Mouse (Mus musculus) lung, postnatal 25 days (tissue): ENCODE data around the gene Snd1.
A peak's percentile ranks its signal among the peaks of the same experiment; 100 is the strongest.
"Not testable (repeated sequence)": the region's sequence is repeated elsewhere in the genome, so short reads cannot be mapped to it uniquely, and the experiment has no call there.

Source experiments
- DNase-seq: peaks from one replicate; pipeline ENCODE4 v3.0.0; 2022; ENCODE audit warnings: low spot score

Snd1 gene

DNA sequence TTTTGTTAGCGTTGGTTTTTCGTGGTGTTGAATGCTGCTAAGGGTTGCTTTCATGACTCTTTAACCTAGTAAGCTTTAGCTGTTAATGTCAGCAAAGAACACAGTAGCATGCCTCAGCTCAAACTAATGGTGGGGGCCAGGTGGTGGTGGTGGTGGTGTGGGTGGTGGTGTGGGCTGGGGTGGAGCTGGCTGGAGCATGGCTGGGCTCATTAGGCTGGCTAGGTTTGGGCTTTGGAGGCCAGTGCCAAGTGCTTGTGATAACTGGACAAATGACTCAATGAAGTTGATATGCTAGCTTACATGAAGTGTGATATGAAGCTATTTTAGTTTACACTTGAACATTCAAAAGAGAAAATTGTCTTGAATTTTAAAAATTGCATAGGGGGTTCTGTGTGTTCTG is 11.1 kb downstream of the Snd1 start:
- no peak for DNase-seq

DNA sequence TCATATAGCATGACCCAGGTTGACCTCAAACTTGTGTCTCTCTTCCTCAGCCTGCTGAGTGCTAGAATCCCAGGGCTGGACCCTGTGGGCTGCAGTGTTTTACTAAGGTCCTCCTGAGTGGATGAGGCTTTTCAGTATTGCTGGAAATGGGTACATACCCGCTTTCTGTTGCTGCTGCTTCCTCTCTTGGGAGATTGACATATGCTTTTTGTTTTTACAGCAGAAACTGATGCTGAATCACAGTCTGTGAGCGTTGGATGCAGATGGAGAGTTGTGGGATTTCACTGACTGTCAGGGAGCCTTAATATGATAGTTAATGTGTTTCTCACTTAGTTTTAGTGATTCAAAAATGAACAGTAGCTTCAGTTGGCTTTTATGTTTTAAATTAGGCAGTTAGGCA is 11.5 kb downstream of the Snd1 start:
- DNase-seq = no peak

DNA sequence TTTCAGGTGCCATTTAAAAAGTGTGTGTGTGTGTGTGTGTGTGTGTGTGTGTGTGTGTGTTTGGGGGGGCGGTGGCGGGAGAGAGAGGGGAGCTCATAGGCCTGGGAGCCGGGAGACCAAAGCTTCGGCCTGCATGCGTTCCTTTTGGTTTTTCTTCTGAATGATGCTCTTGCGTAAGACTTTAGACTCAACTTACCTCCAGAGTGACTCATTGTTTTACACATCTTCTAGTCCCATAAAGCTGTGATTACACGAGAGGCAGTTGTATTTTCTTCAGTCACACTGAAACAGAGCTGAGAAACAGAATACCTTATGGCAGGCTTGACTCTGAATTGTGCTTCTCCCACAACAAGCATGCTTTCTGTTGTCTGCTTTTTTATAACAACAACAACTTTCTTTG is 12.0 kb downstream of the Snd1 start:
- DNase-seq = no peak

DNA sequence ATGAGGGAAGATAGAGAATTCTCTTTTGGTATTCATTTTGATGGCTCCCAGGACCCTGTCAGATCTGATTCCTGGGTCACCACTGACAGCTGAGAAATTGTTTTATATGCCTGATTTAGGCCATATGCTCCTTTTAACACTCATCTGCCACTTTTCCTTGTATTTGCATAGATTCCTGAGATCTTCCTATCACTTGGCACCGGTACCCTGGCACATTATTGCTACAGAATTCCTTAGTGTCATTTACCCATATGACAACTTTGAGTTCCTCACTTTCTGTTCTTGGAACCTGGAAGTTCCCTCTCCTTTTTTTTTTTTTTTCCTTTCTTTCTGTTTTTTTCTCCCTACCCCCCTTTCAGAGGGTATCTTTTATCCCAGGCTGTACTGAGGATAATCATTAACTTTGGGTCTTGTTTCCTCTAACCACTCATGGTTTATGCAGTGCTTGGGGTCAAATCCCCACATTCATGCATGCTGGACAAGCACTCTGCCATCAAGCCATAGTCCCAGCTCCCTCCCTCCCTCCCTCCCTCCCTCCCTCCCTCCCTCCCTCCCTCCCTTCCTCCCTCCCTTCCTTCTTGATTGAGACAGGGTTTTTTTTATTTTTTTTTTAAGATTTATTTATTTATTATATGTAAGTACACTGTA is 13.4 kb downstream of the Snd1 start:
- no peak for DNase-seq

DNA sequence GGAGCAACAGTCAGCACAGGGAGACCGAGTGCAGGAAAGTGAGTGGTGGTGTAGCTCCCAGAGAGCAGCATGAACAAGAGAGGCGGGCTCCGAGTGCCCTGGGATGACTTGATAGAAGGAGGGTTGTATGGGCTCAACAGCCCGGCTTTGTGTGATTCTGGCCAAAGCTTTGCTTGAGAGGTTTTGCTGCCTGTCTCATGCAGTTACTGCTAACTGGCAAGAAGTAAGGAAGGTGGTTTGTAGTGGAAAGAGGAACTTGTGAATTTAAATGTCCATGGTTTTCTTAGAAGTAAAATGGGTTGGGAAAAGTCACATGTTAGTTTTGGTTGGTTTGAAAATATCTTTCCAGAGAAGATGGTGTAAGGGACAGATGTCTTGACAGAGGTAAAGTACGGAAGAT is 15.7 kb downstream of the Snd1 start:
- DNase-seq = no peak

DNA sequence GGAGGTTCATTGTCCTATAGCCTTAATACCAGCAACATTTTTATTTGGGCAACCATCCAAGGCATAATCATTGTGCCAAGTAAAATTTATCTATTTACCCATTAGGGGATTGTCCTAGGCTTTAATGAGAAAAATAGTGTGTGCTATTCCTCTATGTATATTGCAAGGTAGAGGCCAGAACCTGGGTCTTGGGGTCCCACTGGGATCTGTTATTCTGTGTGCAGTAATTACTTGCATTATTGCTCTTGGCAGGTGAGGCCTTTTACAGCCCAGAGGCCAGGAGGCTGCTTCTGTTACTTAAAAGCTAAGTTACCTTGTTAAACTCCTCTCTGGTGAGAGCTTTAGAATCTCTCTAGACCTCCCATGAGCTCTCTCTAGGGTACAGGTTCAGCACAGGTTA is 16.3 kb downstream of the Snd1 start:
- no peak for DNase-seq

DNA sequence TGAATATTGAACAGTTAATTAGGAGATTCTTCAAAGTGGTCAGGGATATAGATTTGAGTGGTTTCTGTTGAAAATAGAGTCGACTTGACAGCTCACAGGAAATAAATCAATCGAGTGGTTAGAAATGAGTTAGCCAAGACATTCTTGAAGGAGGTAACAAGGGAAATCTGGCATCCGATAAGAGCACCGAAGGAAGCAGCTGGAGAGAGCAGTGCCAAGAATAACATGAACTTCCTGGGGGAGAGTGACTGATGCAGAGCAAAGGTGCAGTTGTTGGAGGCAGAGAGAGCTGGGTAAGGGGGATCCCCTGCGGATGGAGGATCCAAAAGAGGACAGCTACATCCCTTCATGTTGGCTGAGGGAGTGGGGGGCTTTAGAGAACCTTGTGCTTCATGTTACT is 22.9 kb downstream of the Snd1 start:
- peak; percentile 47 for DNase-seq

DNA sequence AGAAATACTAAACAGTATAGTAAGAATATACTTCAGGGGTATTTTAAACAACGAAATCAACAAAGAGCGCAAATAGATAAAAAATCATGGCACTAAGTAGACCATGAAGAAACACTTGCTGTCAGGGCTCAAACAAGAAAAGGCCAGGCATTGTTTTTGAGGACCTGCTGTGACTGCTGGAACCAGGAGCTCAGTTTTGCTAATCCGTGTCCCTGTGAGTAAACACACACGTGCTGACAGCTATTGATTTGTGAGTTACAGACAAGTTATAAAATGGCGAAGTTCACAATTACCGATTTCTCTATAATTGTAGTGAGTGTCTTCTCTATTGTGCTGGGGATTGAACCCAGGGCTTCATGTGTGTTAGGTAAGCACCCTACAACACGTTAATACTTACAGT is 27.6 kb downstream of the Snd1 start:
- no peak for DNase-seq

DNA sequence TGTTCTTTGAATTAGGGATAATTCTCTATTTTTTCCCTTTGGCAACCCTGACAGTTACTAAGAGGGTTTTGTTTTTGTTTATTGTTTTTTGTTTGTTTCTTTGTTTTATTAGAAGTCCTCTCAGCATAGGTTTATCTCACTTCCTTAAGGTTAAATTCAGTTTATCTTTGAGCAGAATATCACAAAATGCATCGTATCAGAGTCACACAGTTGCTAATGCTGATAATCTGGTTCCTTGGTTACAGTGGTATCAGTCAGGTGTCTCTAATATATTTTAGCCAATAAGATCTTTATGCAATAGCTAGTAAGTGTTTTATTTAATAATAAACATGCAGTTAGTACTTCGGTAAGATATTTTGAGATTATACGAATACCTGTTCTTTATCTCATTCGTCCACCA is 28.2 kb downstream of the Snd1 start:
- no peak for DNase-seq

DNA sequence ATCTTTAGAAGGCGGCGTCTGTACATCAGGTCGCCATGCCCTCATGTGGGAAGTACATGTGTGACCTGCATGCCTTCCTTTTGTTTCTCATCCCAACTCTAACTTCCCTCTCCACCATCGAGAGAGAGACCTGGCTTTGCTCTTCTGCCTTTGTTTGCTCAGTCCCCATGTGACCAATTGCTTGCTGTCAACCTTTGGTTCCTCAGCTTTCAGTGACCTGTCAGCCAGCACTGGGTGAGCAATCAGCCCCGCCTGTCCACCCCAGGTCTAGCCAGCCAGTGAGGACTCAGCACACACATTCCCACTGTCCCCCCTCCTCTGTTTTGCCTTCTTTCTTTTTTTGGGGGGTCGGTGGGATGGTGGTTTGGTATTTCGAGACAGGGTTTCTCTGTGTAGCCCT is 29.7 kb downstream of the Snd1 start:
- DNase-seq = no peak

DNA sequence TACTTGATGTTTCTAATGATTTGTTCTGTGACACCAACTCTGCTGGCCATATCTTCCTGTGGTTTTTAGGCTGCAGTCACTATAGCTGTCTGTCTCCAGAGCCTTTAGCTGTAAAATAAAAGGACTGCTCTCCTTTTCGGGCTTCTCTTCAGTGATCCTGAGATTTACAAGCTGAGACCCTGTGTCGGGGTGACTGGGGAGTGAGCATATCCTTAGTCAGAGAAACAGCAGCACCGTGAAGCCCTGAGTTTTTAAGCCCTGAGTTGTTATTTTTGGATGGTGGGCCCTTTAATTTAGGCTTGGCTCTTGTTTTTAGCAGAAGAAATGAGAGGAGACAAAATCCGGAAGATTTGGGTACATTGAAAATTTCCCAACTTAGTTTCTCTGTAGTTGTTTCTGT is 32.8 kb downstream of the Snd1 start:
- no peak for DNase-seq

DNA sequence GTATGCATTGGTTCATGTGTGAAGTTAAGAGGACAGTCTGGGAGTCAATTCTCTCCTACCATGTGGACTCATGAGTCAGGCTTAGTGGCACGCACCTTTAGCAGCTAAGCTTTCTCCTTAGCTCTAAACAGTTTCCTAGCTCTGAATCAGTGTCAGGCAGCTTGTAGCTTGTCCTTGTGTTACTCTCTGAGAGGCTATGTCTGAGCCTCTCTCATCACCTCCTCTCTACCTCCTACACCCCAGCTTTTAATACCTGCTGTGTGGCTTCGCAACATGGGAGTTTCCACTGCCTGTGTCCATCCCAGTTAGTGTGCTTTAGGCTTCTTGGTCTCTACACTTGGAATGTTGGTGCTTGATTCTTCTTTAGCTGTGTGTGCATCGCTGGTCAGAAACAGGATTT is 39.3 kb downstream of the Snd1 start:
- no peak for DNase-seq

DNA sequence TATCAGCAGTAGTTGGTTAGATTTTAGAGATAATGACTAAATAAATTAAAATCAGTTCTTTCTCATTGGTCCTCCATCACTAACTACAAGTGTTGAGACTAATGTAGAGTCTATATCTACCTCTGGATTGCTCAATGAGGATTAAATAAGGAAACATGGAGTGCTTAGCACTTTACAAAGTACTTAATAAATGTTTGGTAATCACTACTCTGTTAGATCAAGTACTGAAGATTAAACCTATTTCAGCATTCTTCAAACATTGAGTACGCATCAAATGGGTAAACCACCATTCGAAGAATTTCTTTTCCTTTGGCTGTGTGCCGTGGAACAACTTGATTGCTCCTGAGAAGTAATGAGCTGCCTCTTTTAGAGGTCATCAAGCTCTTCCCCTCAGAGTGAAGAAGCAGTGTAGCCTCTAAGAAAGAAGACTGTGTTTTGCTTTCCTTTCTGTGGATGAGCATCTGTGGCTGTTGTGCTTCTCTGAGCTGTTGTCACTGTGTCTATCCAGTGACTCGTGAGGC is 40.0 kb downstream of the Snd1 start:
- peak; percentile 46 for DNase-seq

DNA sequence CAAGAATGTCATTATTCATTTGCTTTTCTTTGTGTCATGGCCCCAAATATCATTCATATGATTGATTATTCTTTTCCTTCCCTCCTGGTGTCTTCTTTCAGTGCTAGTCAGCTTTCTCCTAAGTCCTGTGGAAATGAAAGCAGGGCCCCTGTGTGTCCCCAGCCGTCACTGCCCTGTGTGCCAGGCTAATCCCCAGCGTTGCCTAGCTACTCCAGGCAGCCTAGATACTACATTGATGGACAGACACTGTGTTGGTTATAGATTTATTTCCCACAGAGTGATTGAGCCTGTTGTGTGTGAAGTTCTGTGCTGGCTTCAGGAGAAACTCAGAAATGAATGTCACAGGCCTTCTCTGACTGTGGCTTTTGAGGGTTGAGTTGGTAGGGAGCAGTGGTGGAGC is 41.7 kb downstream of the Snd1 start:
- no peak for DNase-seq

DNA sequence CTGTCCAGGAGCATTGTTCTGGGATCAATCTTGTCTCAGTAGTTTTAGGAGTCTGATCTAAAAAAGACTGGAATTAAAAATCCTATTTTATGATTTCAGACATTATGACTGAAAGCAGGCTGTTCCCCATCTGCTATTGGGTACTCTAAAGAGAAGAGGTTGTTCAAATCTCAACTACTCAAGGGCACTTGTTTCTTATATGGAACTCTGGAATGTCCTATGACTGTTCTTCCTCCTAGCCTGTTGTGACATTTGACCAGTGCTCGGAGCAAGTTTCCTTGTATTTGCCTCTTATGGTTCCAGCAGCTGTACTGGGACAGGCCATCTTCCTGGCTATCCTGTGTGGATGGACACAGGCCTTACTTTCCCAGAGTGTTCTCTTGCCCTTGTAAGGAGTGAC is 42.1 kb downstream of the Snd1 start:
- peak; percentile 49 for DNase-seq

DNA sequence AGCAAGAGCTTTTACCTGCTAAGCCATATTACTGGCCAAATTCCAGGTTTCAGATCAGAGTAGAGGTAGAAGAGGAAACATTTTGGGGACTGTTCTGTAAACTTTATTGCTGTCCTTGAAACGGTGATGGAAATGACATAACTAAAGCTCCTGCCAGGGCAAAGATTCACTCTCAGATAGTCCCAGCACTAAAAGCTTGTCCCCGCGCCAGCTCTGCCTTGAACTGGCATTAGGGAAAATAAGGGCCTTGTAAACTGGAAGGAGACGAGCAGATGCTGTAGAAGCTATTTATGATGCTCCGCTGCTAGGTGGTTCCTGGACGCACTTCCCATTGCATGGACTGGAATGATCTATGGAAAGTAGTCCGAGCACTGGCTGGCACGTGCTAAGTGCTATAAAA is 44.5 kb downstream of the Snd1 start:
- no peak for DNase-seq

DNA sequence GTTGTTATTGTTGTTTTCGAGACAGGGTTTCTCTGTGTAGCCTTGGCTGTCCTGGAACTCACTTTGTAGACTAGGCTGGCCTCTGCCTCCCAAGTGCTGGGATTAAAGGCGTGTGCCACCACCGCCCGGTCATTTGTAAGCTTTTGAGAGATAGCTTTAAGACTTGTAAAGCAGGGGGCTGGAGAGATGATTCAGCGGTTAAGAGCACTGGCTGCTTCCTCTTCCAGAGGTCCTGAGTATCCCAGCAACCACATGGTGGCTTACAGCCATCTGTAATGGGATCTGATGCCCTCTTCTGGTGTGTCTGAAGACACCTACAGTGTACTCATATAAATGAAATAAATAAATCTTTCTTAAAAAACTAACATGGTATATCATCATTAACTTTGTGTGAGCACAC is 45.8 kb downstream of the Snd1 start:
- not testable (repeated sequence) for DNase-seq

DNA sequence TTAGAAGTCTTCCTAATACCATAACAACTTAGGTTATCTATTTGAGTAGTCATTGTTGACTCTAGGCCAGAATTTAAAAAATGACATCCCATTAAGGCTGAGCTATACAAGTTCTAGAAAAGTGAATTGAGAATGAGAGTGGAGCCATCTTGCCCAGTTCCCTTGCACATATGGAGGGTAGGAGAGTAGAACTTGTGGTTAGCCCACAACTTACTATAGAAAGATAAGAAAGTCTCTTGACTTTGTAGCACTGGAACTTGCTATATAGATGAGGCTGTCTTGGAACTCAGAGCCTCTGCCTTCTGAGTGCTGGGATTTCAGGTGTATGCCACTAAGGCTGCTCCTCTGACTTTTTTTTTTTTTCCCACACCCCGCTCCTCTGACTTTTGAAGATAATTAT is 46.5 kb downstream of the Snd1 start:
- no peak for DNase-seq

DNA sequence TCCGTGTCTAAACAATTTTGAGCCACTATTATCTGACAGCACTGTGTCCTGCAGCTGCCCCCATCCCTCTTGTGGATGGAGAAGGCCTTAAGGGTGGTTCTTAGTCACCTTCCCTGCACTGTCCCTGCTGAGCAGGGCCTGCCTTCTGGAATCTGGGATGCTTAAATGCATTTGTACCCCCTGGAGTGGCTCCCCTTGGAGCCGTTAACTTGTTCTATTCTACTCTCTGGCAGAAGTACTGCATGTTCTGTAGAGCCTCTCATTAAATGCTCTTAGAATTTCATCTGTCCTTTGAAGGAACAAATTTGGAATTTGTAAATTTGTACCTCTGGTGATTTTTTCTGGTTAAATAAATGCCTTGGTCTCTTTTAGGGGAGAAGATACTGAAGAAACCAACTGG is 50.6 kb downstream of the Snd1 start:
- no peak for DNase-seq

DNA sequence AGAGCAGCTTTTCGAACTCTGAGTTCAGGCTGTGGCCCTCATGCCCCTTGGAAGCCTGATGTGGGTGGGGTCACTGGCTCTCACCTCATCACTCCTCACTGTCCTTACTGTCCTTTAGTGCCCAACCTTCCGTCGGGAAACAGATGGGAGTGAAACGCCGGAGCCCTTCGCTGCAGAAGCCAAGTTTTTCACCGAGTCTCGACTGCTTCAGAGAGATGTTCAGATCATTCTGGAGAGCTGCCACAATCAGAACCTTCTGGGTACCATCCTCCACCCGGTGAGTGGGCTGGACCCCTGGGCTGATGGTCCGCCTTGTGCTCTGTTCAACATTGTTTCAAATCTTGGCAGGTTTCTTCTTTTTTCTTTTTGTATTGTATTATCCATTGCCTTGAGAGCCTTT is 52.5 kb downstream of the Snd1 start:
- DNase-seq = no peak

DNA sequence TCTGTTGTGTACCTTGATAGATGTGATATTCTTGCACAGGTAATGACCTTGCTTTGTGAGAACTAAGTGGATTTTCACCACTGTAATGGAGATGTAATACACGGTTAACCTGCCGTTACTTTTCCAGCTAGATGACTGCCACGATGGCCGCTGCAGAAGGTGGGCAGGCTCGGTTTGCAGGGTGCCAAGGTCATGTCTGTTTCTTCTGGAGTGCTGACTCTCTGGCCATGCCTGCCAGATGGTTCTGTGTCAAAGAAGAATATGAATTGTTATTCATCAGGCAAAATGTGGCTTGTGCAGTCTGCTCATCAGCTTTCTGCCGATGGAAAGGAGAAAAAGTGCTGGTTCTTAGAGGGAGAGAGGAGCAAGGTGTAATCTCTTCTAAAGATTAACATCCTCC is 53.3 kb downstream of the Snd1 start:
- no peak for DNase-seq

DNA sequence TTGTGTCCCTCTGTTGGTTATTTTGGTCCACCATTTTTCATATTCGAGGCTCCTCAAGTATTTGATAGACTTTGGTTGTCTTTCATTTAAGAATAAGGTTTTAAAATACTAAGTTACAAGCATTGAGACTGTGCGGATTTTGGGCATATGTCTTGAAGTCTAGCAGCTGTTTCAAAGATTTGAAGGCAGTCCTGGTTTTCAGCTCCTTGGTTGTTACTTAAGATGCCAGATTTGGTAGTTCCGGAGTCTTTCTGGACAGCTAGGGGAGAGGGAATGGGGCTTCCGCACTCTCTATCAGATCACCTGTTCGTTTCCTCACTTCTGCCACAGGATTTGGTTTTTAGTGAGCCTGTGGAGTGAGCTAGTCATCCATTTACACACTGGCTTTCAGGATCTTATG is 61.5 kb downstream of the Snd1 start:
- DNase-seq = no peak

DNA sequence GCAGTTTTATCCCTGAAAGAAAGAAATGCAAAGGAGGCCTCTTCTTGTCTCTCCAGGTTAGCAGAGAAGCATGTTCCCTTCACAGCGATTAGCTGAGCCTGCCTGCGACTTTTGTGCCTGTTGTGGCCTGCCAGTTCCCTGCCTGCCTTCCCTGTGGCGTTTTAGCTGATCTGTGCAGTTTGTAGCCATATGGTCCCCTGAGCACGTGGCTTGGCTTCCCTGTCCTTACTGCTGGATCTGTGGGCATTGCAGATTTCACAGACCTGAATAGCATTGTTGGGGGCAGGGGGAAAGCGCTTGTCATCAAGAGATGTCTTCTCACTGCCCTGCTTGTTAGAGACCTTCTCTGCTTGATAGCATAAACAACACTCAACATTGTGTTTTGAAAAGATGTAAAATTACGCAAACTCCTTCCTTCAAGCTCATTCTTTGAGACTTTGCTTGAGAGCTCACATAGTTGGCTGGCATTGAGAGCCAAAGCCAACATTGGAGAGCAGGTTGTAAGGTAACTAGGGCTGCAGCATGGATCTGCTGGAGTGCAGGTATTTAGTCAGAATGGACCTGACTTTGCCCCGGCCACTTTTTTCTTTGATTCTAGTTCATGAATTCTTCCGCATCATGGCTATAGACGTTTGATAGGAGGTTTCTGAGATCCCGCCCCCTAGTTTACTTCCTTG is 63.0 kb downstream of the Snd1 start:
- no peak for DNase-seq

DNA sequence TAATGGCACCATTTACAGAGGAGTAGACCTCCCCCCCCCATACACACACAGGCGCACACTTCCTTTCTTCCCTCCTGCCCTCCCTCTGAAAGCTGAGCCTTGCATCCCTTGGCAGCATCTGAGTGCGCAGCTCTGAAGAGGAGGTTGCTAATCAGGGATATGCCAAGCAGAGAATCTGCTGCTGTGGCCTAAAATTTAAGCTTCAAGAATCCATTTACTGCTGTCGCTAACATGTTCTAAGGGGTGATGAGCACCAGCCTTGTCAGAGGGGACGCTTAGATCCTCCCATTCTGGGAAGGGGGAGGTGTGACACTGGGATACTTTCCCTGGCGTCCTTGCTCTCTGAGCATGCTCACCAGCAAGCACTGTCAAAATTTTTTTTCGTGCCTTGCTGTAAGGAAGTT is 67.4 kb downstream of the Snd1 start:
- no peak for DNase-seq
